Comparison of ENCODE assay signal across 9 mouse cellular contexts in the genomic region with DNA sequence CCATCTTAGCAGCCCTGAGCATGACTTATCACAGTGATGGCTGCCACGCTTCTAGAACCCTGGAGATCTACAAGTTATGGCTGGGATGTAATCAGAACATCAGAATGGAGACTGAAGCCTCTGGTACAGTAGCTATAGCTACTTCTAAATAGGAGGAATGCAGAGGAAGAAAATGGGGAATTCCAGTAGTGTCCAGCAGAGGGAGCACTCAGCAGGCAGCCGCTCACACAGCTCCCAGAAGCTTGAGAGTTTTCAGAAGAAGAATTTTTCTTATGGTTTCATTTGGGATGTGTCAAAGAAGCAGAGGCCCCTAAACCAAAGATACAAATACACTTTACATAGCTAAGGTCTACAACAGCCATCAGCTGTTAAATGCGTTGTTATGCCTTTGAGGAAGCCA. TPM values are rescaled to one million over a fixed set of nuclear protein-coding genes. Genes with fewer than 3 reads are reported as not detected.
DNase-seq lines count a peak whose midpoint lies in the region; ATAC-seq lines count a peak whose summit lies in the region.
"Had no signal": no experiment of that assay in that cellular context is flagged by ENCODE, and none has a peak within 500 bp of the region (broad histone marks: within the 10 kb centered on the region; RNA-seq: fewer than 3 reads in every experiment).

No protein-coding gene starts in this region.

- peak; percentile 24 for DNase-seq in liver
- DNase-seq in R1 (ENCODE audit: low read depth, low spot score), result peak; percentile 47
- DNase-seq in cerebellum, adult 9-10 months, result peak; percentile 53
- peak; percentile 10 to 33 for DNase-seq in heart, postnatal 36 days
- DNase-seq in left cerebral cortex, postnatal 25 days (ENCODE audit: low spot score in 2 of 2), result peak; percentile 77 to 85
- peak; percentile 61 for DNase-seq in retina, postnatal 1 day

- intact Hi-C loops in heart, postnatal 36 days (cut with DNase I), result loop anchor here (10.0 kb wide), 1 partner anchor 222 kb away; a partner anchor contains a TSS
- intact Hi-C loops in left cerebral cortex, postnatal 25 days (cut with DNase I), result loop anchor here (5.0 to 10.0 kb wide), 2 partner anchors 220 to 772 kb away; a partner anchor contains a TSS

- H3K4me2 ChIP-seq in liver, embryonic 12.5 days, result no peak overlapping the region

- H3K27ac ChIP-seq in liver, embryonic 12.5 days, result no peak overlapping the region

- no peaks in the 10 kb centered on the region for H3K27me3 ChIP-seq in liver, embryonic 12.5 days (replicated peaks)

- no peak overlapping the region for H3K4me3 ChIP-seq in liver, embryonic 12.5 days

- no peak overlapping the region for H3K9ac ChIP-seq in liver, embryonic 12.5 days

- H3K4me1 ChIP-seq in liver, embryonic 12.5 days, result no peaks in the 10 kb centered on the region

- 17% methylated on average over 3 of the region's 3 CpGs for WGBS in liver, embryonic 12.5 days (ENCODE audit: insufficient replicate concordance)

- no peak for ATAC-seq in liver, embryonic 12.5 days
- no peak for ATAC-seq in erythroblast, adult 5-6 weeks (replicated peaks; ENCODE audit: low FRiP score, poor library complexity, severe bottlenecking)

- H3K36me3 ChIP-seq in liver, embryonic 12.5 days, result no peaks in the 10 kb centered on the region

- no peaks in the 10 kb centered on the region for H3K9me3 ChIP-seq in liver, embryonic 12.5 days (replicated peaks)

RNA-seq across cellular contexts. Expression of a gene that starts 33.6 kb away (rescaled TPM):
- not detected in 2 replicates for polyA plus RNA-seq in liver, embryonic 12.5 days (2016; fragmentation: Nextera tagmentation; extraction: Ambion mirVana)
- total RNA-seq in heart, postnatal 36 days (2021), result not detected
- not detected for total RNA-seq in left cerebral cortex, postnatal 25 days (2021)
- not detected in 2 replicates for total RNA-seq in erythroblast, adult 5-6 weeks (2015; ENCODE audit: low replicate concordance)
- not detected in 2 replicates for total RNA-seq in erythroblast, adult 5-6 weeks (2017; ENCODE audit: low replicate concordance)
- total RNA-seq: hematopoietic stem cell, adult 5-6 weeks had no signal

Comparison
In these comparisons a context has a peak if more than half of its experiments do, and no peak if none do; other contexts are left out.
1. DNase-seq: peak in every context shown above with its lines; median percentile 81 in left cerebral cortex, postnatal 25 days; 61 in retina, postnatal 1 day; 53 in cerebellum, adult 9-10 months; 47 in R1; 24 in liver; 22 in heart, postnatal 36 days.